Mouse (Mus musculus): Measurements from ENCODE around the gene Nmnat3.

Gene Nmnat3

DNA sequence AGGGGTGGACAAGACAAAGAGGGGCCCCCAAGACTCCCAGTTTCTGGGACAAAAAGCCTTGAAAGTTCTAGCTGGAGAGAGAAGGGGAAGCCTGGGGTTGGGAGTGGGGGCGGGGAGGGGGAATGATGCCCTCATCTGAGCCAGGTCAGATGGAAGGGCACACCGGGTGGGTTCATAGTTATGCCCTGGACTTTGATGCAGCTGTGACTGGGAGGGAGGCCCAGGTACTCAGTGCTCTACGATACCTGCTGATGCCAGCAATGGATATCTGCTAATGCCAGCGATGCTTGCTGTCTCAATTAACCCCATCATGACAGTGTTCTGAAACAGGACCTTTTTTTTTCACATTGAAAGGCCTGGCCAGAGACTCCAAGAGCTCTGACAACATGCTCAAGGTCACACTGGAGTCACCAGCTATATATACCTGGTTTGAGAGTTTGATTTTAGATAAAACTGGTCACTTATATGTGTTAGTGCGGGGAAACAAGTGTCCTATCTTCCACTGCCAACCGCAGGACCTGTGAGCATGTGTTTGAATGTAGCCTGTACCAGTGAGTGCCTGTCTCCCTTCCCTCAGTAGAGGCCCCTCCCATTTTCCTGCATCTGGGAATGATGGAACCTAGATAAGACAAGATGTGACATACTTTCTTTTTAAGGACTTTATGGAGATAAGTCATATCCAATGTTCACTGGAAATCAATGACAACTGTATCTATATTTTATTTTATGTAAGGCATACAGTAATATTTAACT lies 25.6 kb downstream of the Nmnat3 start:
- DNase-seq, result no peak

GRCm38 (mm10) chr9:98313587-98313986 lies 26.4 kb downstream of the Nmnat3 start:
- no peak for DNase-seq

DNA sequence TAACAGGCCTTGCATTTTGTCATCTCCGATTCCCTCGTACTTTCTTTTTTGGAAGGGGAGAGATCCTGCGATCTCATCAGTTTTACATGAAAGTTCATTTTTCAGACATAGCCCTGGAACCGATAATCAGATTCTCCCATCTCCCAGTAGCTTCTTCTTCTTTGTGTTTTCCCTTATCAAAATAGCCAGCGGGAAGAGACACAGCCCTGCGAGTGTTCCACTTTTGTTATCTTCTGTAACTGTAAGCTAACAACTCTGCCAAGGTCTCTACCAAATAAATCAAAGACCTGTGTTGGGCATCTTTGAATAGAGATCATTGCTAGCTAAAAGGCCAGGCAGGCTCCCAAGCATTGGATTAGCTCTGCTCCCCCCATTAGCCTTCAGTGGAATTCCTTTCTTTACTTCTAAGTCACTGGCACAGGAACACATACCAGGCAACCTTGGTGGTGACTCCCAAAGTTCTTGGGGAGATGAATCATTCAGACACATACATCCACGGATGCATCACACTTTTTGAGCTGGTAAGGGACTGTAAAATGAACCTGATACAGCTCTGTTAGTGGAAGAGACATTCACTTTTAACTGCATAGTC lies 26.9 kb downstream of the Nmnat3 start:
- no peak for DNase-seq

- DNase-seq, result no peak
Observed at GRCm38 (mm10) chr9:98317897-98318296, 30.7 kb downstream of the Nmnat3 start.

- DNase-seq, result no peak
Observed at GRCm38 (mm10) chr9:98318875-98319274, 31.6 kb downstream of the Nmnat3 start.

DNA sequence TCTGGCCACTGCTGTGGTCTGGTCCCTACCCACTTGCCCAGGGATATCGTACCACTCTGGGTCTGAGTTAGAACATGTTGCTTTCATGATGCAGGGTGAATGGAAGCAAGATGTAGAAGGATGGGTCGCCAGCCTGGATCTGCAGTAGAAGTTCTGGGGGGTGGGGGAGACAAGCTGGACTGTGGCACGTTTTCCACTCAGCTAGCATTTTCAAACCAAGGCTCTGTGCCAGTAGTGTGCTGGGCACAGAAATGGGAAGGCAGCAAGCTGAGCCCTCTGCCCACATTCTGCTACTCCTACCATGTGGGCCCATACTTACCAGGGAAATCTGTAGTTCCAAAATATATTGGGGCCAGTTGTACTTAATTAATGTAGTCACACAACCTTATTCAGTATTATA lies 33.5 kb downstream of the Nmnat3 start:
- DNase-seq, result no peak

- no peak for DNase-seq
Observed at GRCm38 (mm10) chr9:98326088-98326487, 38.9 kb downstream of the Nmnat3 start.

DNA sequence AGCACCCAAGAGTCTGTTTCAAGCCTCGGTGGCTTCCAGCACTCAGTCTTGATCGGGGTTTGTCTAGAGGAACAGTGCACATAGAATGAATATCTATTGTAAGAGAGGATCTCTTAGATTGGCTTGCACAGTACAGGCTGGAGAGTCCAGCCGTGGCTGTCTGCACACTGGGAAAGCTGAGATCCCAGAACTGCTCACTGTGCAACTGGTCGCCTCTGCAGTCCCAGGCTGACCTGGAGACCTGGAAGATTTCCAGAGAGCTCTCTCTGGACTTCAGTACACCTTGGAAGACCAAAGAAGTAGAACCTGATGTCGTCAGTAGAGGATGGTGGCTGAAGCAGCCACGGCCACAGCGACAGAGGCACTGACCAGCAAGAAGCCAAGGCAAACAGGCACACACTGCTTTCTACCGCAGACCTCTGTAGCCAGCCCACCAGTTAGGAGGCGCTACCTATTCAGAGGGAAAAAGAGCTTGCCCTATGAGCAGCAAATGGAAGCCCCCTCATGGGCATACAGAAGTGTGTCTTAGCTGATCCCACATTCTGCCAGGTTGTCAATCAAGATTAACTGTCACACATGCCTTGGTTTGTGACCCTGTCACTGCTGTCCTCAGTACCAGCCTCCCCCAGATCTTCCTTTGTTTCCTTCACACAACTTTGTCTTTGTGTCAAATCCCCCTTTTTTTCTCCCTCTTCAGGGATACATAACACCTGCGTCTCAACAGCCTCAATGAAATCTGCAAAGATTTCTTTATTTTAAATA lies 41.4 kb downstream of the Nmnat3 start:
- no peak for DNase-seq

DNA sequence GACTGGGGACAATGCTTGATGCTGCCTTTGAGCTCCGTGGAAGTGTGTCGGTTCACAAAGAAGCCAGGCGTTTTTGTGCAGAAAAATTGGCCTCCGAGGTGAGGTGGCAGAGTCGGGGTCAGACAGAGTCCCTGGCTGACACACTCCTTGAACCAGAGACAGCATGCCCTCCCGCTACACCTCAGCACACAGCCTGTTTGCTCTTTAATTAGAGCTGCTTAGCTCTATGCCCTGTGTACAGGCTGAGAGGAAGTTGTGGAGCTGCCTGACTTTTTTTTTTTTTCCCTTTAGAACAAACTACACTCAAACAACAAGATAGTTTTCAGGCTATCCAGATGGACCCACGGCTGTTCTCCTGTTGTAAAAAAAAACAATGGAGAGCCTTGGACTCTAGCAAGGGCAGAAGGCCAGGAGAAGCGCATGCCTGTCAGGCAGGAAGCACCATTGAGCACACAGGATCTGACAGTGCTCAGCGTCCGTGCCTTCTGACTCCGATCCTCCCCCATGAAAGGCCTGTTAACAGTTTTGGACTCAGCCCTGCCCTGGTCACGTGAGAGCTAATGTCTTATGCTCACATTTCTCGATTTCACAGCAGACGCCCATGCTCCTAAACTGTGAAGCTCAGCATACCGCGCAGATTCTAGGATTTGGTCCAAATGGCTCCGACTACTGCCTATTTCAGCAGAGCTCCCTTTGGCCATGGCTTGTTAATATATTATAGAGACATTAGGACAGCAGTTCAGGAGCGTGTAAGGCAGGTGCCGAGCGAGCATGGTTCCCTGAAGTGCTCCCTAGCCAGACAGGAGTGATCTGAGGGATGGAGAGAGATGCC lies 42.3 kb downstream of the Nmnat3 start:
- DNase-seq, result peak; percentile 29

DNA sequence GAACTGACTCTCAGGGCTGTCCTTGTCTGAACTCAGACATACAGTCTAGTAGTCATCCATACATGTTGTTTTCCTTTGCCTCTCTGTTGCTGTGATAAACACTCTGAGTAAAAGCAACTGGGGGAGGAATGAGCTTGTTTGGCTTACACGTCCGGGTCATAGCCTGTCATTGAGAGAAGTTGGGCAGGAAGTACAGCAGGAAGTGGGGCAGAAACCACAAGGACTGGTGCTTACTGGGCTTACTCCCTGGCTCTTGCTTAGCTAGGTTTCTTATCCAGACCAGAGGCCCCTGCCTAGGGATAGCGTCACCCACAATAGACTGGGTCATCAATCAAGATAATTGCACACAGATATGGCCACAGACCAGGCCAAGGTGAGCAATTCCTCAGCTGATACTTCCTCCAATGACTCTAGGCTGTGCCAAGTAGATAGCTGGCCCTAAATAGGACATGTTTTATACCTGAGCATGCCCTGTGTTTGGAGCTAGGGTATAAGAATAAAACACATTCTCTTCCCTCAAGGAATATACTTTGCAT lies 46.1 kb downstream of the Nmnat3 start:
- no peak for DNase-seq

DNA sequence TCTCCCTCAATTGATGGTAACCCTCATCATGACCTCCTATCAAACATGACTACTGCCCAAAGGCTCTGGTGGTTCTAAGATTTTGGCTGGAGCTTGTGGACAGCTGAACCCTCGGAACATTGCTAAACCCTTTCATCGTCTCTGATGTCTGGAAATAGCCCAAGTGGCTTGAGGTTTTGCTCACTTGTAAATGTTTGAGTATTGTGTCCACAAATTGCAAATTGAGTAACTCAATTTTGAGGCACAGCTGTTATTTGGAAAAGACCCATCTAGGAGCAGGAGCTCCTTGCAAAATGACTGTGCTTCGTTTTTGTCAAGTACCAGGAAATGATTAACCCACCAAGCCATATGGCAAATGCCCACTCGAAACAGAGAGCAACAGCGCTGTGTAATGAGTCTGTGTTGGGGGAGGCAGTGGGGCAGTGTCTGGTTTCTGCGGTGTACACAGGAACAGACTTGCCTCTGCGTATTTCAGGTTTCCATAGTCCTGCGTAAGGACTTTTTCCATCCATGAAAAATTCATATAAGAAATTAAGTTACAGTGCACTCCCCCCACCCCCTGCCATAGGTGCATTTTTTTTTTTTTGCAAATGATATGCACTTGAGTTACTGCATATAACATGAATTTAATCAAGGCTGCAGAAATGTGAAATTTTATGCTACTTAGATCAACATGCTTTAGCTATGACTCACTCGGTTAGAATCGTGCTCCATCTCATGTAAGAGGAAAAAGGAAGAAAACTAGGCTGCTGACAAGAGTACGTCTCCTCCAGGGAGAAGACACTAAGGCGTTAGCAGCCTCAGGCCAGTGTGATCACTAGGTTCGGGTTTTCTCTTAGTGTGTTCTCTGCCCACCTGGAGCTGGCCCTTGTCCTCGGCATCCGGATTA lies 50.9 kb downstream of the Nmnat3 start:
- no peak for DNase-seq

GRCm38 (mm10) chr9:98339971-98340370 lies 52.7 kb downstream of the Nmnat3 start:
- DNase-seq, result no peak

- DNase-seq, result no peak
Observed at GRCm38 (mm10) chr9:98340427-98340826, 53.2 kb downstream of the Nmnat3 start.

GRCm38 (mm10) chr9:98345840-98346239 lies 58.6 kb downstream of the Nmnat3 start:
- DNase-seq, result no peak

DNA sequence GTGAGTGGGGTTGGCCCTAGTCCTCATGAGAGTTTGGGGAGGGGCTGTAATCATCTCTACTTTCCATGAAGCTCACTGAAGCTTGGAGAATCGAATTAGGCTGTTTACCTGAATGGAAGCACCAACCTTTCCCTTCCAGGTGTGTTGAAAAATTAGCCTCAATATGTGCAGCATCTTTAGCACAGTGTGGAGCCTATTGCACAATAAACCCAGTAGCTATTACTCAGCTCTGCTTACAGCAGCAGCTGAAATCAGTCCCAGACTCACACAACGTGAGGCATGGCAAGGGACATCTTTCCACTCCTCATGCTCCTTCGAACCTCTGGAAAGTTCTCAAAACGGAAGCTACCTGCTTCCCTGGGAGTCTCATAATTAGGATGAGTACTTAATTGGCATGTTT lies 59.0 kb downstream of the Nmnat3 start:
- no peak for DNase-seq

- DNase-seq, result no peak
Observed at GRCm38 (mm10) chr9:98347021-98347420, 59.8 kb downstream of the Nmnat3 start.

DNA sequence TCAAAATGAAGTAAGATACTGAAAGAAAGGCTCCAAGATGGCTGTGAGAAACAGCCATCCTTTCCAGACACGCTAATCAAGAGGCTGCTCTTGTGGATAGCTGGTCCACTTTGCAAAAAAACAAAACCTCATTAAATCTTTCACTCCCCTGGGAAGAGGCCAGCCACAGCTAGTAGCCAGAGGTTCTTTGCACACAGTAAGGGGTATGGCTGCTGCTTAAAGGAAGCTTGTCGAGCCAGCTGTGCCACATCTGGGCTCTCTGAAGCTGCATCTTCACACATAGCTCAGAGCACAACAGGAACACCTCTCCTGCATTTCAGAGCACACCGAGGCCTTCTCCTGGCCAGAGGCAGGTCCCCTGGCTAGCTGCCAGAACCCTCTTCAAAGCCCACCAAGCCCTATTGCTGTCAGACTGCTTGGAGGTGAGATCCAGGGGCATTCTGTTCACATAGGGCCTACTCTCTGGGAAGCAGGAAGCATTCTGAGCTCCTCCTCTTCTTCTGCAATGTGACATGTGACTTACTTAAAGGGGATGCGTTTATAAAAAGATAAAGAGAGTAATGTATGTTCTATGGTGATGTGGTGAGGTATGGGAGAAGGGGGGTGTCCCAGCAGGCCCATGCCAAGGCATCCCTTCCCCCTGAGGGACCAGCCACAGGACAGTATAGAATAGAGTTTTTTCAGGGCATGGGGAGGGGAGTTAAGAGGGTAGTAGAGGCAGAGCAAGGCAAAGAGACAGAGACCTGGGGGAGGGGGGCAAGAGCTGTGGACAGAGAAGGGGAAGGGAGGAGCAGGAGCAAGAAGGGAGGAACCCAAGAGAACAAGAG lies 63.3 kb downstream of the Nmnat3 start:
- DNase-seq, result no peak

DNA sequence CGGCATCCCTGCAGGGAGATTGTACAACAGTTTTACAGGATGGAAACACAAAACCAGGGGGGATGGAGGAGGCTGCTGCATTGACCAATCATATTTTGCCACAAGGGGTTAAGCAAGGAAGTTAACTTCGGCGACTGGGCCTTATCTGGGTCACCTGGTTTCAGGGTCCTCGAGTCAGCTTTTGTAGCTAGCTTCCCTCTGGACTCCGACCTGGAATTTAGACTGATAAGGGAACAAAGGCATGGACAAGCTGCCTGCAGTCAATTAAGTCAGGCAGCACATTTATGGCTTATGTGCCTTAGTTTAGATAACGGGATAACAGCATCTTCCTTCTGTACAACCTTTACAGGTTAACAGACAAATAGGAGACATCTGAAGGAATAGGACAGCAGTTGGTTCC lies 65.1 kb downstream of the Nmnat3 start:
- no peak for DNase-seq

- no peak for DNase-seq
Observed at GRCm38 (mm10) chr9:98354919-98355318, 67.7 kb downstream of the Nmnat3 start.

DNA sequence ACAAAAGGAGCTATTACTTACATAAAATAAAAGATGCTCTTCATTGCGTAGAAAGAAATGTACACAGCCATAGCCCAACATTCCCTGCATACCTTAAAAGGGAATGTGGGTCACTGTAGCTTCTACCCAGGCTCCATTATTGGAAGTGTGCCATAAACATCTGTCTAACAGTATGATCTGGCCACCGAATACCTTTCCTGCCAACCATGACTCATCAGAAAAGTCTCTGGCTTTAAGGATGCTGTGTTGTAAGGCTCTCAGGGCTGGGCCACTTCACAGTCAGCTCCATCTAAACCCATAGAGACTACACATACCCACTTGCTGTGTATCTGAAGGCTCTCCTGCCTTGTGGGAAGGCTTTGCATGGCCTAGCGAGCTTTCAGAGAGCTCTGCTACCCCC lies 73.8 kb downstream of the Nmnat3 start:
- DNase-seq, result no peak

- DNase-seq, result no peak
Observed at GRCm38 (mm10) chr9:98366075-98366474, 78.8 kb downstream of the Nmnat3 start.

Data from right cerebral cortex, postnatal 14 days (tissue).